Mouse (Mus musculus): Measurements from ENCODE around the gene Lrrc46. TPM values are rescaled to one million over a fixed set of nuclear protein-coding genes. Genes with fewer than 3 reads are reported as not detected.

Lrrc46 gene
- polyA plus RNA-seq, 1 experiment, result not detected

DNA sequence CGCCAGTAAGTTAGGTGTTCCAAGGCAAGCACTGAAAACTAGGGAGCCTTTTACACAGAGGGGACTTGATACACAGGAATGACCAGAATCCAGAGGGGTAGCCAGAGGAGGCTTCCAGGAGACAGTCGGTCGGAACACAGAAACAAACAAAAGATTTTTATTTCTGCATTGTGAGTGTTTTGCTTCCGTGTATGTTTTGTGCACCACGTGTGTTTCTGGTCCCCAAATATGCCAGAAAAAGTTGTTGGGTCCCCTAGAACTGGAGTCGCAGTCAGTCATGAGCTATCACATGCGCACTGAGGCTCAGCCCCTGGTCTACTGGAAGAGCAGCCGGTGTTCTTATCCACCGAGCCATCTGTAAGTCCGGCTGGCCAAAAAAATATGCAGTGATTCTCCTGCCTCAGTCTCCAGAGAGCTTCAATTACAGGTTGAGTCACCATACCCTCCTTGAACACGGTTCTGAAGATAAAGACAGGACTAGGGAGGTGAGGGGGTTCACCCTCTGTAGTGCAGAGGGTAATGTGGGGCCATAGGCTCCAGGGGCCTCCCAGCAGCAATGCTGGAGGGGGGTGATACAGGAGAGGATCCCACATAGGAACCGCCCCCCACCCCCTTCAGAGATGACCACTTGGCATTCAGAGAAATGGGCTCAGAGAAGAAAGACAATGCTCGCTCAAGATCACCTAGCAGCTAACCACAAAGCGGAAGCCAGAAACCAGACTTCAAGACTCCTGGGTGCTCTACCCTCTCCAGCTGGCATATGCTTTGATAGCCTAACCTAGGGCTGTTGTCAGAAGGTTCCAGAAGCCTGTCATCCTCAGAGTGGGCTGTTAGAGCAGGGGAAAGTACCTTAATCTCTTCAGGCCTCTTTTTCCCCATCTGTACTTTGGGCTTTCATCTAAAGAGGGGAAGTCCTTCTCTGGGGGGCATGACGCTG lies 45.1 kb downstream of the Lrrc46 start:
- no peak overlapping the region for H3K4me3 ChIP-seq (replicated peaks; ENCODE audit: control insufficient read depth, low read depth, low read length)
- no peak for TF ChIP-seq CTCF (IDR thresholded peaks at IDR 0.05; ENCODE audit: control insufficient read depth, insufficient read depth, low read length)
- no peak for TF ChIP-seq POLR2A (IDR thresholded peaks at IDR 0.05; ENCODE audit: borderline replicate concordance, control insufficient read depth, low read depth, low read length)
- no peaks in the 10 kb centered on the region for H3K4me1 ChIP-seq (ENCODE audit: control insufficient read depth, insufficient read depth, low read length)
- 56% methylated on average over 15 of the region's 15 CpGs for WGBS
- no peak overlapping the region for H3K27ac ChIP-seq (ENCODE audit: control insufficient read depth, insufficient read depth, low read depth, low read length, poor library complexity)

DNA sequence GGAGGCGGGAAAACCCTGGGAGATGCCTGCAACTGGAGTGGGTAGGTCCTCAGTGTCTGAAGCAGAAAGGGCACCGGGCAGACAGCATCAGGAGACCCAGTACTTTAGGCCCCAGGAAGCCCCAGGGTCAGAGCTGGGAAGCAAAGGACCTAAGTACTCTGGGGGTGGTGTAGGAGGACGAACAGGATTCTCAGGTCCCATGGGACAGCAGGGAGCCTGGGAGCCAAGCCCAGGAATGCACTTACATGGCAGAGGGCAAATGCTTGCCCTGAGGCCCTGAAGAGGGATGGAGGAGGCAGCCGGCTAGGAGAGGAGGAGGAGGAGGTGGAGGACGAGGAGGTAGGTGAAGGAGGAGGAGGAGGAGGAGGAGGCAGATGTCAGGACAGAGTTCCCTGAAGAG lies 46.2 kb downstream of the Lrrc46 start:
- 72% methylated on average over 5 of the region's 5 CpGs for WGBS
- TF ChIP-seq CTCF (IDR thresholded peaks at IDR 0.05; ENCODE audit: control insufficient read depth, insufficient read depth, low read length) (no peak), POLR2A (IDR thresholded peaks at IDR 0.05; ENCODE audit: borderline replicate concordance, control insufficient read depth, low read depth, low read length) (no peak)
- no peaks in the 10 kb centered on the region for H3K4me1 ChIP-seq (ENCODE audit: control insufficient read depth, insufficient read depth, low read length)
- no peak overlapping the region for H3K27ac ChIP-seq (ENCODE audit: control insufficient read depth, insufficient read depth, low read depth, low read length, poor library complexity)
- H3K4me3 ChIP-seq (replicated peaks; ENCODE audit: control insufficient read depth, low read depth, low read length), result no peak overlapping the region

DNA sequence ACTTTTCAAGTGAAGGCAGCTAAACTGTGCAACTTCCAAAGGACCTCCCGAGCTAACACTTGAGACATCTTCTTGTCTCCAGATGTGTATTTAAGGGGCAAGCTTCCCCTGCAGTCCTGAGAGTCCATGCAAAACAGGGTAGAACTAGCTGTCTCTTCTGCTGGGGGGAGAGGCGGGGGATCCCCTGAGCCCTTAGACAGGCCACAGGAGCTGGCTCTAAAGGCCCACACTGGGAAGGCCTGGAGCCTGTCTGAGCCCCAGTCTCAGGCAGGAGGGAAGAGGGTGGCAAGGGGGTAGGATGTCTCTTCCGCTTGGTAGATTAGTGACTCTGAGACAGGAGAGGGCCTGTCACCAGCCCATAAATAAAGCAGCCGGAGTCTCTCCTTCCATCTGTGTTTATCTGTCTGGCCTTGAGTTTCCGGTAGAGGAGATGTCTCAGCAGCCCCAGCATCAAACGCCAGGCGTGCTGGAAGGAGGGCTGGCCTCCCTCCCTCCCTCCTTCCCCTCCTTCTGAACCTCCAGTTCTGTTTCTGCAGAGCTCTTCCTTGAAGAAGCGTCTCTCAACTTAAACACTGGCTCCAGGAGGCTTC lies 48.4 kb downstream of the Lrrc46 start:
- TF ChIP-seq POLR2A (IDR thresholded peaks at IDR 0.05; ENCODE audit: borderline replicate concordance, control insufficient read depth, low read depth, low read length) (no peak), CTCF (IDR thresholded peaks at IDR 0.05; ENCODE audit: control insufficient read depth, insufficient read depth, low read length) (no peak)

DNA sequence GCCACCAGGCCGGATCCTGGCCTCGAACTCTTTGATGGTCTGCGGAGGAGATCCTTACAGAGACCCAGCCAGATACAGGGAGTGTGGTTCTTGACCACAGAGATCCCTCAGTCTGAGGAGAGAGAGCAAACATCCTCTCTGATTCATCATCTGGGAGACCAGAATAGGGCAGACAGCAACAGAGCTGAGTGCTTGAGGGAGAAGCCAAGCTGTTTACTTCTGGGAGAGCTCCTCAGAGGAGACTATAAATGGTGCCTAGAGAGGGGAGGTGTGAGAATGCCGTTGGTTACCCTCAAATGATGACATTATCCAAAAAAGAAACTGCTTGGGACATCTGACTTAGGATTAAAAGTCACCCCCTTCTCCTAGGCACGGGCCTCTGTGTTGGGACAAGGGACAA lies 49.7 kb downstream of the Lrrc46 start:
- Histone ChIP-seq H3K4me3 (replicated peaks; ENCODE audit: control insufficient read depth, low read depth, low read length) (no peak overlapping the region), H3K4me1 (ENCODE audit: control insufficient read depth, insufficient read depth, low read length) (no peaks in the 10 kb centered on the region), H3K27ac (ENCODE audit: control insufficient read depth, insufficient read depth, low read depth, low read length, poor library complexity) (no peak overlapping the region)
- WGBS, result 72% methylated on average over 5 of the region's 5 CpGs
- TF ChIP-seq CTCF (IDR thresholded peaks at IDR 0.05; ENCODE audit: control insufficient read depth, insufficient read depth, low read length), result no peak
- TF ChIP-seq POLR2A (IDR thresholded peaks at IDR 0.05; ENCODE audit: borderline replicate concordance, control insufficient read depth, low read depth, low read length), result no peak

More for the DNA sequence above, 48.4 kb downstream of the Lrrc46 start:
- WGBS, result 40% methylated on average over 8 of the region's 8 CpGs
- Histone ChIP-seq H3K4me3 (replicated peaks; ENCODE audit: control insufficient read depth, low read depth, low read length) (no peak overlapping the region), H3K27ac (ENCODE audit: control insufficient read depth, insufficient read depth, low read depth, low read length, poor library complexity) (no peak overlapping the region), H3K4me1 (ENCODE audit: control insufficient read depth, insufficient read depth, low read length) (no peaks in the 10 kb centered on the region)

DNA sequence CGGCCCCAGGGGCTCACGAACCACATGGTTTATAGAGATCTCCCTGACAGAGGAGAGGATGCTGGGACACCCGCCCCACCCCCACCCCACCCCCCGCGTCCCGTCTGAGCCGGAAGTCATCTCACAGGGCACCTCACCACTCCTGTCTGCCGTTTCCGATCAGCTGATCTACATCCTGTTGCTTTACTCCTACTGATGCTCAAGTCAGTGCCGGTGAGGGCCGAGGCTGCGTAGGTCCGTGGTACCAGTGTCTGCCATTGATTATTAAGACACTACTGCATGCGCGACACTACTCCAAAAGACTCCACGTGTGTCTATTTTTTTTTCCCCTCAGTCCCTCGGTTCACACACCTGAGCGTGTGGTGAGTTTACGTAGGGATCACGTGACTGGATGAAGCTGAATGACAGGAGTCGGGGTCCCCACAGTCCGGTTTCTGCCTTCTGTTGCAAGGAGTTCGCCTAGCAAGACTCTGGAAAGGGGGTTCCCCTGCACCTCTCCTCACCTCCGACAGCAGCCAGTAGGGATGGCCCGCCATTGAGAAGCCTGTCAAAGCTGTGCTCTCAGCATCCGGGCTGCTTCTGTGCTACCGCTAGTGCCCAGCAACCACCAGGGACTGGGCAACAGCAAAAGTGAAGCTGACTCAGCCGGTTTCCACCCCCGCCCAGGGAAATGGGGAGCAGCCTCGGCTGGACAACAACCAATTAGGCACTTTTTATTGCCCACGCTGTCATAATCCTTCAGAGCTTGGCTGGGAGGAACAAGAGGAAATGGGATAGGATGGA lies 53.1 kb downstream of the Lrrc46 start:
- 3% methylated on average over 31 of the region's 31 CpGs for WGBS
- H3K4me1 ChIP-seq (ENCODE audit: control insufficient read depth, insufficient read depth, low read length), result no peaks in the 10 kb centered on the region
- peak overlapping the region; percentile 61 for H3K4me3 ChIP-seq (replicated peaks; ENCODE audit: control insufficient read depth, low read depth, low read length)
- peak overlapping the region; percentile 51 for H3K27ac ChIP-seq (ENCODE audit: control insufficient read depth, insufficient read depth, low read depth, low read length, poor library complexity)
- TF ChIP-seq POLR2A (IDR thresholded peaks at IDR 0.05; ENCODE audit: borderline replicate concordance, control insufficient read depth, low read depth, low read length) (0 out of 2 replicates have a peak, but pooled peaks have one; percentile 26), CTCF (IDR thresholded peaks at IDR 0.05; ENCODE audit: control insufficient read depth, insufficient read depth, low read length) (no peak; the same call in 1 of the 2 replicates)

DNA sequence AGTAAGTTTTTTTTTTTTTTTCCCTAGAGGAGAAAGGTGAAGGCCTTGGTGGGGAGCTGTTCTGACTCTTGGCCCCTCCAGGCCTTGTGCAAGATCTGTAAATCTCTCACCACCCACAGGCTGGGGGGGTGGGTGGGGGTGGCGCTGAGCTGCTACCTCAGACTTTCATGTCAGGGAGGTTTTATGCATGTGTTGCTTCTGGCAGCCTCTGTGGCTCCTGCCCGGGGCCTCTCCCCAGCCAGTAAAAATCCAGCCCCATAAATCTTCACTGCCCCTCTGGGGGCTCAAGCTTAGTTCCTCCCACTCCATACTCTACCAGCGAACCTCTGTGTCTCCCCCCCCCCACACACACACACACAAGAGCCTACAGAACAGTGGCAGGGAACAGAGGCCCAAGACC lies 54.7 kb downstream of the Lrrc46 start:
- H3K27ac ChIP-seq (ENCODE audit: control insufficient read depth, insufficient read depth, low read depth, low read length, poor library complexity), result no peak overlapping the region
- TF ChIP-seq CTCF (IDR thresholded peaks at IDR 0.05; ENCODE audit: control insufficient read depth, insufficient read depth, low read length) (no peak), POLR2A (IDR thresholded peaks at IDR 0.05; ENCODE audit: borderline replicate concordance, control insufficient read depth, low read depth, low read length) (no peak)
- 49% methylated on average over 3 of the region's 3 CpGs for WGBS
- no peak overlapping the region for H3K4me3 ChIP-seq (replicated peaks; ENCODE audit: control insufficient read depth, low read depth, low read length)
- no peaks in the 10 kb centered on the region for H3K4me1 ChIP-seq (ENCODE audit: control insufficient read depth, insufficient read depth, low read length)

DNA sequence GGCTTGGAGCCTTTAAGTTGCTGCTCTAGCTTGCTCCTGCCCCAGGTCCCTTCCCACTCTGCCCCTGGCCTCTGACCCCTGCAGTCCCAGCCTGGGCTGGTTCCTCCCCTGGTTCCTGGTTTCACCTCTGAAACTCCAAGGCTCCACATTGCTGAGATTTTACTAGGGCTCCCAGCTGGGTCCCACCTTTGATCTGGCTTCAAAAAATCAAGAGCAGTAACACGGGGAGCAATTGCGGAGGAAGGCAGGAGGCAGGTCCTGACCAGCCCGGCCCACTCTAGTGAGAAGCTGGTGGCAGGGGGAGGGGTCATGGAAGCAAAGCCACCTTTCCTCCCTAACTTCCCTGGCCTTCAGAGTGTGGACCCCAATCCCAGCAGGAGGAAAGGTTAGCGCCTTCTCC lies 56.3 kb downstream of the Lrrc46 start:
- Histone ChIP-seq H3K27ac (ENCODE audit: control insufficient read depth, insufficient read depth, low read depth, low read length, poor library complexity) (no peak overlapping the region), H3K4me1 (ENCODE audit: control insufficient read depth, insufficient read depth, low read length) (no peaks in the 10 kb centered on the region), H3K4me3 (replicated peaks; ENCODE audit: control insufficient read depth, low read depth, low read length) (no peak overlapping the region)
- TF ChIP-seq CTCF (IDR thresholded peaks at IDR 0.05; ENCODE audit: control insufficient read depth, insufficient read depth, low read length), result no peak
- no peak for TF ChIP-seq POLR2A (IDR thresholded peaks at IDR 0.05; ENCODE audit: borderline replicate concordance, control insufficient read depth, low read depth, low read length)
- 80% methylated on average over 4 of the region's 4 CpGs for WGBS

Other genes with a start within 250 kb of the Lrrc46 start
- 36.7 and 54.1 TPM in 2 replicates for gene Nfe2l1, start 211.4 kb downstream of the Lrrc46 start, polyA plus RNA-seq (2011; ENCODE audit: insufficient read depth, insufficient read length, low replicate concordance, missing spikeins)
- 6.0 and 19.2 TPM in 2 replicates for gene Copz2, start 191.5 kb downstream of the Lrrc46 start, polyA plus RNA-seq (2011; ENCODE audit: insufficient read depth, insufficient read length, low replicate concordance, missing spikeins)
- gene Cdk5rap3, start 124.9 kb downstream of the Lrrc46 start, polyA plus RNA-seq (2011; ENCODE audit: insufficient read depth, insufficient read length, low replicate concordance, missing spikeins), result 16.4 and 39.4 TPM in 2 replicates
- not detected in 2 replicates for gene Prr15l, start 113.3 kb downstream of the Lrrc46 start, polyA plus RNA-seq (2011; ENCODE audit: insufficient read depth, insufficient read length, low replicate concordance, missing spikeins)
- gene Pnpo, start 97.4 kb downstream of the Lrrc46 start, polyA plus RNA-seq (2011; ENCODE audit: insufficient read depth, insufficient read length, low replicate concordance, missing spikeins), result 65.6 and 132 TPM in 2 replicates
- 14.6 and 16.9 TPM in 2 replicates for gene Sp2, start 58.4 kb downstream of the Lrrc46 start, polyA plus RNA-seq (2011; ENCODE audit: insufficient read depth, insufficient read length, low replicate concordance, missing spikeins)
- gene Sp6, start 28.0 kb downstream of the Lrrc46 start, polyA plus RNA-seq (2011; ENCODE audit: insufficient read depth, insufficient read length, low replicate concordance, missing spikeins), result 1.00 TPM in 1 of 2 replicates, not detected in the other
- gene Scrn2, start 11.5 kb downstream of the Lrrc46 start, polyA plus RNA-seq (2011; ENCODE audit: insufficient read depth, insufficient read length, low replicate concordance, missing spikeins), result 3.0 and 6.7 TPM in 2 replicates
- 21.1 and 25.1 TPM in 2 replicates for gene Mrpl10, start 153 bp upstream of the Lrrc46 start, polyA plus RNA-seq (2011; ENCODE audit: insufficient read depth, insufficient read length, low replicate concordance, missing spikeins)
- 8.2 and 17.7 TPM in 2 replicates for gene Osbpl7, start 9.2 kb upstream of the Lrrc46 start, polyA plus RNA-seq (2011; ENCODE audit: insufficient read depth, insufficient read length, low replicate concordance, missing spikeins)
- 0.77 and 2.2 TPM in 2 replicates for gene Tbx21, start 73.9 kb upstream of the Lrrc46 start, polyA plus RNA-seq (2011; ENCODE audit: insufficient read depth, insufficient read length, low replicate concordance, missing spikeins)
- gene Tbkbp1, start 110.1 kb upstream of the Lrrc46 start, polyA plus RNA-seq (2011; ENCODE audit: insufficient read depth, insufficient read length, low replicate concordance, missing spikeins), result 6.3 and 16.6 TPM in 2 replicates
- 66.4 and 67.4 TPM in 2 replicates for gene Kpnb1, start 146.5 kb upstream of the Lrrc46 start, polyA plus RNA-seq (2011; ENCODE audit: insufficient read depth, insufficient read length, low replicate concordance, missing spikeins)
- gene Npepps, start 239.2 kb upstream of the Lrrc46 start, polyA plus RNA-seq (2011; ENCODE audit: insufficient read depth, insufficient read length, low replicate concordance, missing spikeins), result 15.1 and 41.8 TPM in 2 replicates